Mouse (Mus musculus) A20 (cell line): ENCODE results near the gene Gpatch8.
A peak's percentile ranks its signal among the peaks of the same experiment; 100 is the strongest.

Experiments used
- DNase-seq: peaks from one replicate; pipeline ENCODE4 v3.0.0-alpha.2; 2011; ENCODE audit warnings: low read depth, low spot score

The Gpatch8 gene

DNA sequence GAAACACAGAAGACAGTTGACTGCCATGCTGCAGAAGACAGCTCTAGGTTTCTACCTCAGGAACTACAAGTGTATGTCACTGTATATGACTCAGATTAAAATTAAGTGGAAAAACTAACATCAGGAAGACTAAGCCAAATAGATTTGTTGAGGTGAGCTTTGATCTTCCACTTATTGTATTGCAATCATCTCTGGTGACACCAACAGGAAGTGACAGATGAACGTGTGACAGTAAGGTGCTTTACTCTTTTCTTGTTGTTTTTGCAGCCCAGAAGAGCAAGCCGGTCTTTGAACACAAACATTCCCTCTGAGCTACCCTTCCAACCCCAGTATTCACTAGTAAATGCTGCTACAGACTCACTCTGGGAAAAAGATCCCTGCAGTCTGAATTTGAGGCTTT, 59.5 kb downstream of the Gpatch8 start:
- DNase-seq: no peak

DNA sequence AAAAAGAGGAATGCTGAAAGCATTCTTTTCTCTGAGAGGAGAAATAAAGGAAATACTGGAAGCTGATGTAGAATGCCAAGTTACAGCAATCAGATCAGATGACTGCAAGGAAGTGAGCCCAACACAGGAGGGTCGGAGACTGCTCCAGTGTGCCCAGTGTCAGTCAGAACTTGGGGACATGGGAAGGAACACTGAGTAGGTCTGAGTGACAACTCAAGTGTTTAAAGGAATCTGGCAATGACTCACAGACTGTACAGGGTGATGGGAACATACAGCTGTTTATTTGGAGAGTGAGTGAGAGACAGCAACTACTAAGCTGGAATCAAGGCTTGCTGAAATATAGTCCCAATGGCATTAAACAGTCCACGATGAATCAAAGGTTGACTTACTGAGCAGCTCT, 60.0 kb downstream of the Gpatch8 start:
- no peak for DNase-seq

DNA sequence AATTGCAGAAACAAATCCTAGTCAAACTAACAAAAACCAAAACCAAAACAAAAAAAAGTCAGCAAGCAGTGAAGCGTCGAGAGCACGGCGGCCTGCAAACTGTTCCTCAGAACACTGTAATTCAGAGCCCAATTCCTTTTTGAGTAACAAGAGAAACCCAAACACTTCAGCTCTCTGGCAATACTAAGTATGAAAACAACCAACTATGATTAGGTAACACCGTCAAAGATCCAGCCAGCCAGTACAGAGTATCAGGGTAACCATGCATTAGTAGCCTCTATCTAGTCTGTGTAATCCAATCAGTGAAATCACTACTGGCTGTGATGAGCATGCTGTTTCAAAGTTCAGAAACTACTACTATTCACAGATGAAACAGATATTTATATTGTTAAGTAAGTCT, 60.5 kb downstream of the Gpatch8 start:
- DNase-seq: no peak

DNA sequence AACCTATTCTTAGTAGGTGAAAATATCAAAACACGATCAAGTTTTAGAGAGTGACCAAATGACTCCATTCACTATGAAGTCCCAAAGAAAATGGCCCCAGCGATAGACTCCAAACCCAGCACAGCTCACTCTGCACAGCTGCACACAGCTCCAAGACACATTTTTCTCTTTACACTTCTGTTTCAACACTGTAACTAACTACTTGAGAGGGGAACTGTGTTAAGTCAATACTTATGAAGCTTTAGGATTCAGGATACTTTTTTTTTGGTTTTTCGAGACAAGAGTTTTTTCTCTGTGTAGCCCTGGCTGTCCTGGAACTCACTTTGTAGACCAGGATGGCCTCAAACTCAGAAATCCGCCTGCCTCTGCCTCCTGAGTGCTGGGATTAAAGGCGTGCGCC, 61.1 kb downstream of the Gpatch8 start:
- no peak for DNase-seq

DNA sequence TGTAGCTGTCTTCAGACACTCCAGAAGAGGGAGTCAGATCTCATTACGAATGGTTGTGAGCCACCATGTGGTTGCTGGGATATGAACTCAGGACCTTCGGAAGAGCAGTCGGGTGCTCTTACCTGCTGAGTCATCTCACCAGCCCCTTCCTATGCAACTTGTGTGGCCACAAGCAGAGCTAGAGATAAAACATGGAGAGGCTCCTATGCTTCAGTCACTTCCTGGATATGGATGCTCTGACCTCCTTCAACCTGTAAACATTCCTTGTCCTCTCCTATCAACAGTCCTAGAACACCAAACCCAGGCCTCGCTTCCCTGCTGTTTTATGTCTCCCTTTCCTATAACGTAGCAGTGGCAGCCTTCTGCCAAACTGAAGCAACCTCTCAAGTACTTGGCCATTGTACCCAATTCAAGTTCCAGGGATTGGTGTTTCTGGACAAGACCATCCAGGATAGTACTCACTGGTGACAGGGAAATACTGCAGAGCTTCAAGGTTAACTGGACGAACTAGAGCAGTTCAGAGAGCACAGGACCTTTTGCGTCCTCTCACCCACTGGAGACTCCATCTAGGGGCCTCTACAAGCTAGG, 62.0 kb downstream of the Gpatch8 start:
- no peak for DNase-seq

DNA sequence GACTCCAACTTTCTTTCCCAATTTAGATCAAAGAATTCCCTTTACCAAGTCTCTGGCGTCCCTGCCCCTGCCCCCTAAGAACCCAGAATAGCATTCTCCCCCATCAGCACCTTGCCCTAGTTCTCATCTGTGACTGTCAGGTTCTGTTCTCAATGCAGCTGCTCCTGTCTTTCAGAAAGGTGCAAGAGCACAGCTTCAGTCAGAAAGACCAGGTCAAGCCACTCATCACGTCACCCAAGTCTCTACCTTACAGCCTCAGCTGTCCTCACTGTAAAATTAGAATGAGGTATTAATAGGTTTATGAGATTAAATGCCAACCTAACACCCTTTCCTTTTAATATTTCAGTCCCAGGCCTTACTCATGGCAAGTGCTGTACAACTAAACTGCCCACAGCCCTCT, 63.0 kb downstream of the Gpatch8 start:
- DNase-seq: no peak

DNA sequence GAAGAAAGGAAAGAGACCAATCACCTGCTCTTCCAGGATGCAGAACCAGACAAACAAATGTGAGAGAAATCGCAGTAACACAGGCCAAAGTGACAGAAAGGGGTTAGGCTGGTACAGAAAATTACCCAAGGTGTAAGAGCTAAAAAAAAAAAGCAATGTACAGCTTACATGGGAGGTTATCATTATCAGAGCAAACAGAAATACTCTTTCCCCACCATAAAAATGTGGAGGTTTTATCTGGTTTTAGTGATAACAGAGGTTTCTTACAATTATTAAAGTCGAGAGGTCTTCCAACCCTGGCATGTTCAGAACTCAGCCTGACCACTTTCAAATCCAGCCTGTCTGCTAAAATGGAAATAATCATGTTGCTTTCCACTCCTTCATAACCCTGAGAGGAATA, 68.3 kb downstream of the Gpatch8 start:
- DNase-seq: no peak

DNA sequence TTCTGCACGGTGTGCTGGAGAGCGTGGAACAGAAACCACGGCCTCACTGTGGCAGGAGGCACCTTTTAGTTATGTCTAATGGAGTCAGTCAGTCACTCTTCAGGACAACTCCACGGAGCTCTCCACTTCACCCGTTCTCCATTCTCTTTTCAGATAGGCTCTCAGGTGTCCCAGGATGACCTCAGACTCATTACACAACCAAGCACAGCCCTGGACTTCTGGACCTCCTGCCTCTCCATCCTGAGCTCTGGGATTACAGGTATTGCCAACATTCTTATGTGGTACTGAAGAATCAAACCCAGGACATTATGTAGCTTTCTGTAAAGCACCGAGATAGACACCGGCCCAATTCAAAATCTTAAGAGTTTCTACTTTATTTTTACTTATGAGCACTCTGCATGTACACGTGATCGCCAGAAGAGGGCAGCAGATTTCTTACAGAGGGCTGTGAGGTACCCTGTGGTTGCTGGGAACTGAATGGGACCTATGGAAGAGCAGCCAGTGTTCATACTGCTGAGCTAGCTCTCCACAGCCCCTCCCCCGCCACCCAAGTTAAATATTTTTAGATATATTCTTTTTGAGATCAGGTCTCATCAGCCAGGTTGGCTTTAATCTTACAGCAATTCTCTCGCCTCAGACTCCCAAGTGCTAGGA, 69.3 kb downstream of the Gpatch8 start:
- peak; percentile 60 for DNase-seq

DNA sequence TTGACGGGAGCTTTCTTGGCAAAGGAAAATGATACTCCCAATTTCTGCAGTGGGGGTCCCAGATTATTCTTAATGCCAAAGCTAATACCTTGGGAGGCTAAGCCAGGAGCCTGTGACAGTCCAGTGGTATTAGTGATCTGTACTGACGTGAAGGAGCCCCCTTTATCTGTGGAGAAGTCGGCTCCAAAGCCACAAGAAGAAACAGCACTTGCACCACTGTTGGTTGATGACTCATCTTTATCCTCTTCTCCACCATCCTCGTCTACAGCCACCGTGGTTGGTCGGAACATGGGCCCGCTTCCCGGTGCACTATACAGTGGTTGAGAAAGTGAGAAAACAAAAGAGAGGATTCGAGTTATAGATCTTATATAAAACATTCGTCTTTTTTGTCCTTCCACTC, 74.4 kb downstream of the Gpatch8 start:
- DNase-seq: no peak

DNA sequence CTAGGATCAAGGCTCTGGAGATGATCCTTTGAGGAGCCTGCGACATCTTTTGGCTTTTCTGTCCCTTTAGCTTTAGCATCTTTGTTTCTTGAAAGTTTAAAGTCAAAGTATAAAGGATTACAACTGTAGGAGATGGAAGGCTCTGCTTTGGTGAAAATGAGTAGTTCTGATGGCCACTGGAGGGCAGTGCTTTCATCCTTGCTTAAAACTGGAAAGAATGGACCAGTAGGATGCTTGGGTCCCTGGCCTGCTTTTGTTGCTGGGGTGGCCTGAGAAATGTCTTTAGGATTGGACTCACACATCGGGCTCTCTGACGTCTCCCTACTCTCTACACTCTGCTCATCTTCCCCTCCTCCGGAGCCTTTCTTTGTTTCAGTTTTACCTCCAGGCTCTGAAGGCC, 75.3 kb downstream of the Gpatch8 start:
- no peak for DNase-seq

DNA sequence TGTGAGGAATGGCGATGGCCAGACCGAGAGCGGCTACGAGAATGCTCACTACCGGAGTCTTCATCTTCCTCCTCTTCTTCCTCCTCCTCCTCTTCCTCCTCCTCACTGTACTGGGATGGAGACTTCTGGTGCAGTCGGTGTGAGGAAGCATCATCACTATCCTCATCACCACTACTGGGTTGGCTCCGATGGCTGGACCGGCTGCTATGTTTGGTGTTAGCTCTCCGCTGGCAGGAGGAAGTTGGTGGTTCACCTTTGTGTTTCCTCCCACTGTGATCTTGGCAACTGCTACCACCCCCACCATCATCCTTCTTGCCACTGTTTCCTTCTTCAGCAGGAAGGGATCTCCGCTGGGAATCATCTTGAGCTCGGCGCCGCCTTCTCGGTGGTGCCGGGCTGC, 76.1 kb downstream of the Gpatch8 start:
- no peak for DNase-seq

DNA sequence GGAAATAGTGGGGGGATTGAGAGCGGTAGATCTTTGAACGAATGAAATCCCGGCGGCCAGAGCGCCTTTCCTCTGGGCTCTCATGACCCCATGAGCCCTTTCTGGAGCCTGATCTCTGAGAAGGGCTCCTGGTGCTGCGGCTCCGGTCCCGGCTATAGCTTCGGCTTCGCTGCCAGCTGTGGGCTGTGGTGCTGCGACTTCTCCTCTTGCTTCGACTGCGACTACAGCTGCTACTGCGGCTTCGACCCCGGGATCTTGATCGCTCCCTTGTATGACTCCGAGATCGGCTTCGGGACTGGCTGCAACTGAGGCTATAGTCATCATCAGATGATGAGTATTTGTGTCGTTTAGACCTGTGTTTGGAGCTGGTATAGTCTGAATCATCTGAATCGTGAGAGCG, 76.6 kb downstream of the Gpatch8 start:
- no peak for DNase-seq

DNA sequence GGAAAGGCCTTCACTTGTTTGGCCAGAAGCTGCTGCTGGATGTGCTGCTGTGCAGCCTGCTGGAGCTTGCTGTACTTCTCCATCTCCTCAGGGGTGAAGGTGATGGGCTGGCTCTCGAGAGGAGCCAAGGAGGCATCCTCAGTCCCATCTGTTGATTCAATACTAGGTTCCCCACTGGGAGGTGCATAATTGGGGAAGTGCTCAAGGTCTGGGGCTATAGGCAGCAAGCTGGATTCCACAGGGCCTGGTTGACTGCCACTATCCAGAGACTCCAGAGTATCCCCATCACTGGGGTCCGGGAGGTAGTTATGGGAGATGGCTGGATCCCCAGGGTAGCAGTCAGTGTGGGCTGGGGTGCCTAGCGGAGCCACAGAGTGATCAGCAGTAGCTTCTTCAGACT, 77.5 kb downstream of the Gpatch8 start:
- no peak for DNase-seq

DNA sequence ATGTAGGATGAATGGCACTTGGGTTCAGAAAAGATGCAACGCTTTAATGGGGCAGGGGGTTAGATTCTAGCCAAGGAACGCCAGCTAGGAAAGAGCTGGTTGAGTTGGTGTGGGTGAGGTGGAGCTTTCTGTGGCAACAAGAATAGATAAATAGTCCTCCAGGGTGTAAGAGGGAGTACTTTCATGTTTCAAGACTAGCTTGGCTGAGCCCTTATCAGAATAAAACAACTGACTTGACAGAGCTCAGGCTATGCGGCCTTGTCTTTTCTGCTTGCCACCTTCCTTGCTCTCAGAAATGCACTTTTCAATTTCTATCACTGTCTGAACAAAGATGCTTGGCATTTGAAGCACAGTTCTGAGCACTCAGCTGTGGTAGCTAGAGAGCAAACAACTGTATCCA, 81.2 kb downstream of the Gpatch8 start:
- DNase-seq: no peak

DNA sequence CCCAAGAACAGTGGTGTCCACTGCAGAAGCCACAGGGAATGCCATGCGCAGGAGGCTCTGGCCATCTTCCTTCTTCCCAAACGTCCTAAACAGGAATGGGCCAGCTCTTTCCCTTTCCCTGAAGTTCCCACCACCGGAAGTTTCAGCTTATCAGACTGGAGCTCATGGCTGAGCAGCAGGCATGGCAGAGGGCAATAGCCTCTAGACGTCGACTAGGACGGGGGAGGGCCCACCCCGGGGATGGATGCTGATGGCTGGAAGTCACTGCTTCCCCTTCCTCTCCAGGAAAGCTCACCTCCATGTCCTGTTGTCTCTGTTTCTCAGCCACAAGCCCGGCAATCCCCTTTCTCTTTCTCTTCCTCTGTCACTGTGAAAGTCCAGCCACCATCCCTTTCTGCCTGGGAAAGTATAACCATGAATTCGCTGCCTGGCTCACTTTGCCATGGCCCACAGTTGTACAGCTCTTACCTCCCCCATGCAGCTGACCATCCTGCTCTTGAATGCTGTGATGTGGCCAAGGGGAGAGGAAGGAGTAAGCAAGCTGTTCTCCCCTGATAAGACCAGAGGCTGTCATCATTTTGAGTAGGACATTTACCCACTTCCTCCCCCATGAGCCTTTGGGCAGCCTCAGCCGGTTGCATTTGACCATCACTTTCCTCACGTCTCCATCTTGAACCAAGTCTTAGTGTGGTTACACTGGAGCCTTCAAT, 86.4 kb downstream of the Gpatch8 start, which contains the start of gene Itga2b:
Gene Itga2b (minus strand): TSS at position 475 of the 710 bp plus-strand sequence.
- no peak for DNase-seq

DNA sequence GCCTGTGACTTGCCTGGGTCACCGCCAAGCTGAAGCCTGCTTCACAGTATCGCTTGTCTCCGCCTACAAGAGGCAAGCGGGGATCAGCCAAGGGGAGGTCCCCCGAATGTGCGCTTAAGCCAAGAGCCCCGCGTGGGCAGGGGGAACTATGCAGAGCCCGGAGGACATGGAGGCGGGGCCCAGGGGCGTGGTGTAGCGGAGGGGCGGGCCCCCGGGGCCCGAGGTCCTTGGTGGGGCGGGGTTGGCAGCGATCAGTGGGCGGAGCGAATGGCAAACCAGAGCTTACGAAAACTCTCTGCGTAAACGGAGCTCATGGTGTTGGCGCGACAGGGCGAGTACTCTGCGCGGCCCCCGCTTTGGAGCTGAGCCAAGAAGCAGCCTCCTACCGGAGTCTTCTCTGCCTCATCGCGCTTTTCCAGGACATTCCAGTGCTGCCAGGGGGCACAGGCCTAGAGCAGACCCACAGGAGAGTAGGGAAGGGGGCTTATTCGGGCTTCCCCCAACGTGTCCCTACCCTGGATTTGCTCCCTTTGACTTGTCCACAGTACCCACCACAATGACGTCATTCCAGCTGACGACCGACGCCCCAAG, 89.1 kb downstream of the Gpatch8 start:
- DNase-seq: peak; percentile 94

DNA sequence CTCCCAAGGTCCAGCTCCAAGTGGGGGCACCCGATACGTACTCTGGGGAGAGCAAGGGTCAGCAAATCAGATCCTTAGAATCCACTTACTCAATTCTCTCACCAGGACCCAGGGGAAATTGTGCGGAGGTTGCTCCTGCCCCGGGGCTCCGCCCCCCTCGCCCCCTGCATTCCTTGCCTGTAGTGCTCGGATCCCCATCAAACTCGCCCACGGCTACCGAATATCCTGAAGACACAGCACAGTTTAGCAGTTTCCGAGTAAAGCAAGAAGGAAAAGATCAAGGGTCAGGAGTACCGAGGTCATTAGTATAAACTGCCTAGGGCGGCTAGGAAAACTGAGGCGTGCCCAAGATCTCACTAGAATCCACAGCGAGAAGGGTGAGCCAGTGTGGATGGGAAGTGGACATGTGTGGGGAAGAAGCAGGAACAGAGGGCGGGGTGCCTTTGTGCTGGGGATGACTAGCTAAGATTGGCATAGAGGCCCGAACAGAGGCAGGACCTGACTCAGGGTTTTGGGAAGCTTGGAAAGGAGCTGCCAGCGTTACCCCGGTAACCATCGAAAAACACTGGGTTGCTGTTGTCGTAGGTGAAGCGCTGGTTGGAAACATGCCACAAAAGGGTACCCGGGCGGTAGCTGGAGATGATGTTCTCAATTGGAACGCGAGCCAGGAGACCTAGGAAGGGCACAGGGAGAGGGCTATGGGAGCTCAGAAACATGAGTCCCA, 90.3 kb downstream of the Gpatch8 start:
- no peak for DNase-seq

DNA sequence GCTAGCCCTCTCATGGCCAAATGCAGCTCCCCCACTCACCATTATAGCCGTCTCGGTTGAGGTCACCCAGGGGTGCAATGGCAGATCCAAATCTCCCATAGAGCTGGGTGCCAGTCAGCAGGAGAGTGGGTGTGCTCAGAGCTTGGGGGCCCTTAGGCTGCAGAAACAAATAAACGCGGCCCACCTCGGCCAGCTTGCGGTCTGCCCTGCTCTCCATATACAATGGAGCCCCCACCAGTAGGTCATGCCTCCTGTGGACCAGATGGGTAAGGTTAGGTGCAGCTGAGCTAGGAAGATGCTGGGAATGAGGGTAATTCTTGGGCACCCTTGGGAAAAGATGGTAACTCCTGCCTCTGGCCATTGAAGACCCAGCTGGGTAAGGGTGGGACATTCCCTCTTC, 91.3 kb downstream of the Gpatch8 start:
- DNase-seq: no peak

DNA sequence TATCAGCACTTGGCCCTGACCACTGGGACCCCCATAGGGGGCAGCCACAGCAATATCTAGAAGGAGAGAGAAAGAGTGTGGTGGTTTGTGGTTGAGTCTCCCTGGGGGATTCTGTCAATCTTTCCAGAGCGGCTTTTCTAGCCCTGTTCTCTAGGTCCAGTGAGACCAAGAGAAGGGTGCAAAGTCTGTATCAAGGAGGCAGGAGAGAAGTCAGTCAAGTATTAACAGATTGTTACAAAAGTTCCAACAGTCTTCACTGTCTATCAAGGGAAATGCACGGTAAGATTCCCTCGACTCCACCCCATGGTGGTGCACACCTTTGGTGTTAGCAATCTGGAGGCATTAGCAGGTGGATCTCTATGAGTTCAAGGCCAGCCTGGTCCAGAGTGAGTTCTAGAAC, 94.4 kb downstream of the Gpatch8 start:
- DNase-seq: no peak

DNA sequence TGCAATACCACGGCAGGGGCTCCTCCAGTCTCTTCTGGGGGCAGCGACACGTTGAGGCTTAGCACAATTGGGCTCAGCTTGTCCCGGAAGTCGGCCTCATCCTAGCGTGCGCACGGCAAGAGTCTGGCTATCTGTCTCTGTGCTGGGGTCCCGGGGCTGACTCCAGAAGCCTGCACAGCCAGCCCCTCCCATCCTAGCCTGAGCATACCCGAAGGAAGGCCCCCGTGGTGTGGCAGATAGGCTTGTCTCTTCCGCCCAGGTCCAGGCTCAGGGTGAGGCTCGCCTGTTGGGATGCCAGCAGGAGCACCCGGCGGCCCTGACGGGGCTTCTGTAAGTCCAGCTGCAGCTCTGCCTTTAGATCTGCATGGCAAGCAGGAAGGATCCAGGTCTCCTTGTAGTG, 95.7 kb downstream of the Gpatch8 start:
- no peak for DNase-seq

DNA sequence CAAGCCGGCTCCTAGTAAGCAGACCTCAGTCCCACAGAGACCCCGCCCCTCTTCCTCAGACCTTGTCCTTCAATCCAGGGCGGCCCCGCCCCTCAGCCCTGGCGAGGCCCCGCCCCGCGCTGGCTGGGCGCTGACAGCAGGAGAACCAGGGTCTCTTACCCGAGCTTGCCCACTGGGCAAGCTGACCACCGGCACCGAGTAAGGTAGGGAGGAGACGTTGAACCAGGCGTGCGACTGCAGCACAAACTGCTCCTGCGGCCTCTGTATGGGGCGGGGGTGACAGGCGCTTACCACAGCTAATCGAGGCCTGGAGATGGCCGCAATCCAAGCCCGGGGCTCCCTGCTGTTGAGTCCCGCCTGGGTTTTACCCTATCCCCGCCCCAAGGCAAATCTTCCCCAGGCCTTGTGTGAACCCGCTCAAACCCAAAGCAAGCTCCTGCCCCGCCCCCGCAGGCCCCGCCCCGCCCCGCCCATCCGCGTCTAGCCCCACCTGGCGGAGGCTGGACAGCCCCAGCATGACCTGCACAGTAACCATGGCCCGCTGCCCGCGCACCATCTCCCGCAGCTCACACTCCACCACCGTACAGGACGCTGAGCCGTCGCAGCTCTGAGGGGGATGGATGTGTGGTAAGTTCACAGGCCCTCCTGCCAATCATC, 100.3 kb downstream of the Gpatch8 start:
- DNase-seq: peak; percentile 85

DNA sequence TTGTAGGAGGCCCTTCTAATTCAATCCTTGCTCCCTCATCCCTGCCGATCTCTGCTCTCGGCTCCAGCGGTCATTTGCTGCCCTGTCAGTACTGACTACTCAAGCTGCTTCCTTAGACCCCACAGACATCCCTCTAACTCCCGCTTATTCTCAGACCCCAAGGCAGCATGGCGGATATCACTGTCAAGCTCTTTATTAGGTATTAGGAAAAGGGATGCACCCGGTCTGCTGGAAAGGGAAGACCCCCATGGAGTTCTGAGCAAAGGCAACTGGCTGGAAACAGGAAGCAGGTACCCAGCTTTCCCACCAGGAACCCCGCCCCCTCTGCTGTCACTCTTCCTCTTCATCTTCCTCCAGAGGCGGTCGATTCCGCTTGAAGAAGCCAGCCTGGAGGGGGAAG, 103.1 kb downstream of the Gpatch8 start:
- no peak for DNase-seq
